Mouse (Mus musculus) cerebellum, adult 2 months (tissue): ENCODE data around the gene Map4k5. TPM values are rescaled to one million over a fixed set of nuclear protein-coding genes. Genes with fewer than 3 reads are reported as not detected.
A peak's percentile ranks its signal among the peaks of the same experiment; 100 is the strongest.

ENCODE experiments used
- DNase-seq, 2 experiments: peaks; one replicate each; pipeline ENCODE4 v3.0.0; 2021
- H3K27ac ChIP-seq: fragments of 200-500 bp; 2 replicates; pipeline ENCODE4 v1.5.1; 2012; ENCODE audit warnings: low read length, control low read depth, inconsistent platforms; ENCODE audit not compliant: insufficient read depth
- H3K27me3 ChIP-seq: fragments of 200-500 bp; 2 replicates; pipeline ENCODE4 v1.6.1; 2012; ENCODE audit warnings: inconsistent platforms, mild to moderate bottlenecking, low read length, moderate library complexity; ENCODE audit not compliant: control insufficient read depth, insufficient read depth
- H3K4me1 ChIP-seq: fragments of 200-500 bp; 2 replicates; pipeline ENCODE4 v1.6.1; 2011; ENCODE audit warnings: low read length; ENCODE audit not compliant: control insufficient read depth, insufficient read depth
- H3K4me3 ChIP-seq: fragments of 200-500 bp; replicated peaks from 2 replicates; pipeline ENCODE3; 2011; ENCODE audit warnings: mild to moderate bottlenecking, low read depth, low read length, control low read depth; ENCODE audit not compliant: insufficient read depth
- CTCF ChIP-seq: fragments of 200-500 bp; IDR thresholded peaks from 2 replicates; pipeline ENCODE4 v1.5.1; 2011; ENCODE audit warnings: low read depth, mild to moderate bottlenecking, control low read depth, low read length, moderate library complexity, borderline replicate concordance; ENCODE audit not compliant: insufficient read depth
- POLR2A ChIP-seq: fragments of 200-500 bp; IDR thresholded peaks from 2 replicates; pipeline ENCODE4 v1.6.1; 2011; ENCODE audit warnings: low read length, control low read depth, borderline replicate concordance; ENCODE audit not compliant: insufficient read depth
- WGBS: fragments of 180-500 bp; shearing (Covaris S2); methylation state at CpG from one replicate; pipeline ENCODE4 v1.1.7; 2018; 5-methylcytosine and 5-hydroxymethylcytosine counted together
- polyA plus RNA-seq: library from polyadenylated mRNA; depleted of rRNA; stranded (reverse); fragments of >200 nt; gene quantifications from 2 replicates; pipeline ENCODE4 v1.2.3, GENCODE M21; 2012; rRNA removed

Map4k5 gene
- polyA plus RNA-seq, 1 experiment: 22.7 TPM

DNA sequence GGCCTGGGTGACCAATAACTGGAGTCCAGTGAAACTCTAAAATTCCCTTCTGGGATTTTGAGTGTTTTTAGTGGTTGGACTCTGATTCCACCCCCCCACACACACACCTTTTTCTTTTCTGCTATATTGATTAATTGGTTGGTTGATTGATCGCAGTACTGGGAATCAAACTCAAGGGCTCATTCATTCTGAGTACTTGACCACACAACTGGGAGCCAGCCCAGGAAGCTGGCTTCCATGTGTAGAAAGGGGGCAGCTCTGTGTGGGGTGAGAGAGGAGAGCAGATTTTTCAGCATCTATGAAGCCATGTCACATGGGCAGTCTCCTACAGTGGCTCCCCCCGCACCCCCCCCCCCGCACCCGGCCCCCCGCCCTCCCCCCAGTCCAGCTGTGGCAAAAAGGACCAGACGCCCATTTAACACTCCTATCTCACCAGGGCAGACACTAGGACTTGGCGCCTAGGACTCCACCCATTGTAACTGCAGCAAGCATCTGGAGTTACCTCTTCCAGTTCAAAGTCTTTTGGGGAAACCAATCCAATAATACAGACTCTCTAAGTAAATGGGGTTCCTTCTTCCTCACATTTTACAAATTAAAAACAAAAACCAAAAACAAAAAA is 133.6 kb downstream of the Map4k5 start:
- no peaks in the 10 kb centered on the region for H3K27me3 ChIP-seq
- DNase-seq: no peak
- no peak overlapping the region for H3K27ac ChIP-seq
- TF ChIP-seq CTCF: no peak
- no peak for TF ChIP-seq POLR2A
- peaks cover 3% of the 10 kb centered on the region for H3K4me1 ChIP-seq
- 73% methylated on average over 7 of the region's 7 CpGs for WGBS
- no peak overlapping the region for H3K4me3 ChIP-seq

DNA sequence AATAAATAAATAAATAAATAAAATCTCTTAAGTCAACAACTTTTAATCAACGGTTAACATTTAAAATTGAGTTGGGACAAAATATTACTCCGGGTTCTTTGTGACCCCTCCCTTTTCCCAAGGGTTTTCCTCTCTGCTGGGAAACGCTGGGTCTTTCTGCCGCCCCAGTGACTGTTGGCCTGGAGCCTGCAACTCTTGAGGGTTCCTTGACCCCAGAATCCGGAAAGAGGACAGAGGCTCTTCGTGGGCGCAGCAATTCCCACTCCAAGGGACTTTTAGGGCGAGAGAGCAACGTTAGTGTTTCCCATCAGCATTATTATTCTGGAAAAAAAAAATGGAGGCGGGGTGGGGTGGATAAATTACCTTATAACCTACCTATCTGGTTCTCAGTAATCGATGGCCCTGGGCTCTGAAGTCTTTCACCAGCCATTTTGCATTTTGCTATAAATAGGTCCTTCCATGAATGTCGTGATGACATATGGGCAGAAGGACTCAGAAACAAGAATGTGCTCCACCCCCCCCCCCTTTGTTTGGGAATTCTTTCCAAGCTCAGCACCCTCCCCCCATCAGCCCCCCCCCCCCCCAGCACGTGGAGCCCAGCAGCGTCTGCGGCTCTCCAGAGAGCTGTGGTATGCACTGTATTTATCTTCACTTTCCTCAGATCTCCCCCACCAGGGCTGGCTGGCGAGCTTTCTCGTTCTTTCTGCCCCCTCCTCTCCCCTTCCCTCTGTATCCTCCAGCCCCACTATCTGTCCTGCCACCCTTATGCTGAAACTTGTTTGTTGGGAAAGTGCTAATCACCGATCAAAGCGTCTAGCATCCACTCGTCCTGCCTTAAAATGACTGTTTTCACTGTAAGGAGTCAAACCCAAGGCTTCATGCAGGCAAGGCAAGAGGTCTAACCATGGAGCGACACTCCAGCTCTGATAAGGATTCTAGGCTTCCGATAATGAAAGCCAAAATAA is 134.5 kb downstream of the Map4k5 start:
- DNase-seq: peak; percentile 34
- Histone ChIP-seq H3K27me3 (no peaks in the 10 kb centered on the region), H3K4me3 (peak overlapping the region; percentile 16), H3K4me1 (peaks cover 3% of the 10 kb centered on the region), H3K27ac (no peak overlapping the region)
- TF ChIP-seq CTCF: no peak
- no peak for TF ChIP-seq POLR2A
- WGBS: 25% methylated on average over 22 of the region's 22 CpGs

DNA sequence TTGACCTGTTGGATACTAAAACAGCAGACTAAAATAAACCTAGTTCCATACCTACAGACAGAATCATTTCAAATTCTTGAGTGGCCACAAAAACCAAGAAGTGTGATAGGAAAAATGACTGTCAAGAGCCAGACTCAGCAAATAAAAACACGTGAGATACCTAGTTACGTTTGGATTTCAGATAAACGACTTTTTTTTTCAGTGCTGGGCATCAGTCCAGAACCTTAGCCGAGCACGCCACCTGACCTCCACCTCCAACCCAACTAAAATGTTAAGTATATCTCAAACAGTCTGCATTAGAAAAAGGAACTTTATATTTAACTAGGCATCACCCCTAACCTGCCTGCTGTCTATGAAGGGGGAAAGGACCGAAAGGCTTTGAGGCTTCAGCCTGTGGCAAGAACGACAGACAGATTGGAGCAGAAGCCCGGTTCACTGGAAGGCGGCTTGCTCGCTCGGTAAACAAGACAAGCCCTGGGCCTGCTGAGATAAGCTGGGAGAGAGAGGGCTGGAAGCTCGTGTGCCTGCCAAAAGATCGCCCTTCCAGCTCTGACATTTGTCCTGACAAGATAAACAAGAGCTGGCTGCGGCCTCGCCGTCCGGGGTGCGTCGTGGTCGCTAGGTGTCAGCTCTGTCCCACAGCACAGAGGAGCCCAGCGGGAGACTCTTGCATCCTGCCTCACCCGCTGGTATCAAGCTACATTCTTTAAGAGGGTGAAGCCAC is 135.4 kb downstream of the Map4k5 start:
- TF ChIP-seq CTCF (peak; percentile 81), POLR2A (peak; percentile 16; the same call in 1 of the 2 replicates)
- WGBS: 2% methylated on average over 22 of the region's 22 CpGs
- Histone ChIP-seq H3K4me1 (peaks cover 3% of the 10 kb centered on the region), H3K27me3 (no peaks in the 10 kb centered on the region), H3K4me3 (peak overlapping the region; percentile 49), H3K27ac (peak overlapping the region; percentile 46)
- peak; percentile 87 to 90 for DNase-seq

DNA sequence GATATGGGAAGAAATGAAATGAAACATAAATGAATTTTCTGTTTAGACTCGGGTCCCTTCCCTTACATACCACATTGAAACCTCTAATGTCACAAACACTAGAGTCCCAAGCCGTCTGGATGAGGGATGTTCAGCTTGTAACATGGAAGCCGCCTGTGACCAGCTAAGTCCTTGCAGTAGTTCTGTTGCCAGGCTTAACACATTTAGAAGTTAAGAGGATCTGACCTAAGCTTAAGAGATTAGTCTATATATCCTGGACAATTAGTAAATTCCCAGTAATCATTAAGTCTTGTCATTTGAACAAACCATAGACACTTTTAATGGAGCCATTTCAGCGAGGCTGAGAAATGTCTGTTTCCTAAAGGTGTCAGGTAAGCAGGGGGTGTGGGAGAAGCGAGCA is 137.0 kb downstream of the Map4k5 start:
- H3K27ac ChIP-seq: no peak overlapping the region
- peaks cover 3% of the 10 kb centered on the region for H3K4me1 ChIP-seq
- H3K4me3 ChIP-seq: no peak overlapping the region
- no peak for DNase-seq
- 87% methylated on average over 5 of the region's 5 CpGs for WGBS
- TF ChIP-seq POLR2A (no peak), CTCF (no peak)
- H3K27me3 ChIP-seq: no peaks in the 10 kb centered on the region

DNA sequence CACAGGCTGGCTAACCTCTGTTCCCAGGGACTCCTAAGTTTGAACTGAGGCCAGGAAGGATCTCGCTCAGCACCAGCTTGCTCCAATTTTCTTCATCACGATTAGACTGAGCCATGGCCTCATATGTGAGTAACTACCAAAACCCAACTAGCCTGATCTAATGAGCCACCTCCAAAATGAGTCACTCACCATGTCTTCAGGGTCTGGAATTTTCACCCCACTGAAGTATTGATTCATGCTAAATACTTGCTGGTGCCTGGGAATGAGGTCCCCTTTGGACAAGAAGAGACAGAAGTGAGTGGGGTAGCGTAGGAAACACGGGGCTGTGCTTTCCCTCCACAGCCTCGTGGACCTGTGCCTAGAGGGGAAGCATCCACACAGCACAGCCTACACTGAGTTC is 139.1 kb downstream of the Map4k5 start:
- no peaks in the 10 kb centered on the region for H3K27me3 ChIP-seq
- WGBS: 64% methylated on average over 5 of the region's 5 CpGs
- DNase-seq: no peak

More for the DNA sequence above, 139.1 kb downstream of the Map4k5 start:
- Histone ChIP-seq H3K27ac (no peak overlapping the region), H3K4me3 (no peak overlapping the region), H3K4me1 (peaks cover 3% of the 10 kb centered on the region)
- TF ChIP-seq CTCF: no peak
- no peak for TF ChIP-seq POLR2A

Other genes with a start within 250 kb of the Map4k5 start
- gene Sos2, start 211.3 kb downstream of the Map4k5 start, polyA plus RNA-seq: 50.3 and 56.4 TPM in 2 replicates
- 11.9 and 12.9 TPM in 2 replicates for gene L2hgdh, start 168.3 kb downstream of the Map4k5 start, polyA plus RNA-seq
- 33.3 and 33.8 TPM in 2 replicates for gene Atp5s, start 168.2 kb downstream of the Map4k5 start, polyA plus RNA-seq
- gene Cdkl1, start 101.9 kb downstream of the Map4k5 start, polyA plus RNA-seq: 20.1 and 24.2 TPM in 2 replicates
- gene Atl1, start 586 bp downstream of the Map4k5 start, polyA plus RNA-seq: 79.9 and 85.5 TPM in 2 replicates
- gene Sav1, start 93.8 kb upstream of the Map4k5 start, polyA plus RNA-seq: 20.8 and 22.5 TPM in 2 replicates
- 7.2 and 7.4 TPM in 2 replicates for gene Nin, start 220.5 kb upstream of the Map4k5 start, polyA plus RNA-seq